Mouse (Mus musculus): ENCODE results near the gene Meis2.

The Meis2 gene

DNA sequence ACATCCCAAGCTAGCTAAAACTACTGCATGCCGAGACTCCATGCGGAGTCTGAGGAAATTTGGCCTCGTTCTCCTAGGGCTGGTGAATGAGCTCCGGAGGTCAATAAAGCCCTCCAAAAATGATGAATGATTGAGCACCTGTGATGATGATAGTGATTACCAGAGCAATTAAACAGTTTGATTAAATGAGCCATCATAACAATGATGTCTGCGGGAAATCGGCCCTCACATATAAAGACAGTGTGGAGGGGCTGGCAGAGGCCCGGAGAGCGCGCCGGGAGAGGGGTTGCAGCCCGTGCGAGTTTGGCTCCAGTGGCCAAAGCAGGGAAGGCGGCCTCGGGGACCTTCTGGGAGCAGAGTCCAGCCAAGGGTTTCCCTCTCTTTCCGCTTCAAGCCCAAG is 2.1 kb upstream of the Meis2 start:
- DNase-seq: no peak

GRCm38 (mm10) chr2:116067065-116067497 is 1.4 kb upstream of the Meis2 start:
- DNase-seq: peak; percentile 85

DNA sequence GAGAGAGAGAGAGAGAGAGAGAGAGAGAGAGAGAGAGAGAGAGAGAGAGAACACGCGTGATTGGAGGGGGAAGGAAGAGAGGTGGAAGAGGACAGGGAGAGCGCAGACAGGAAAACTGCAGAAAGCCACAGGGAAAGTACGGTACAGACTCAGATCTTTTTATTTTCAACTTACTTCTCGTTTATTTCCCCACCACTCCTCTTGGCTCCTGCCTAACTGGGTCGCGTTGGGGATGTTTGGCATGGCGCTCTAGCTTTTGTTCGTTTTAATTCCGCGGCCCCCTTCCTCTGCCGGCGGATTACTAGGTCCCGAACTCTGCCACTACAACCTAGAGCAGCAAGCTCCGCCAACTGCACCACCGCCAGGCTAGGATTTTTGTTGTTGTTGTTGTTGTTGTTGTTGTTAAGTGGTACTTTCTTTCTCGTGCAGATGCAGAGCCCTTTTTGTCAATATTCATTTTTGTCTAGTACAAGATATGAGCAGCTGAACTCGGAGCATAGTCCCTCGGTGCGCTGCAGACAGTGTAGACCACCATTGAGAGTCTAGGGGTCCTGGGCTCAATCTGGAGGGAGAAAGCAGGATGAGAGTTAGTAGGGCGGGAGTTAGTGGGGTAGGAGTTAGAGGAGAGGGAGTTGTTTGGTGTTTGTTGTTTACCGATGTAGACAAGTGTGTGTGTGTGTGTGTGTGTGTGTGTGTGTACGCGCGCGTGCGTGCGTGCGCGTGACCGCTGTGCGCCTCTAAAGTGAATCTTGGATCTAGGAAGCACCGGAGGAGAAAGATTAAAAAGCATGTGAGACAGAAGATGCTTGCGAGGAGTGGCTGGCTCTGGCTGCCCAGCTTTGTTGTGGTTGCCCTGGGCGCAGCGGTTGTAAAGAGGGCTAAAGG is 660 bp upstream of the Meis2 start:
- peak; percentile 42 for DNase-seq

DNA sequence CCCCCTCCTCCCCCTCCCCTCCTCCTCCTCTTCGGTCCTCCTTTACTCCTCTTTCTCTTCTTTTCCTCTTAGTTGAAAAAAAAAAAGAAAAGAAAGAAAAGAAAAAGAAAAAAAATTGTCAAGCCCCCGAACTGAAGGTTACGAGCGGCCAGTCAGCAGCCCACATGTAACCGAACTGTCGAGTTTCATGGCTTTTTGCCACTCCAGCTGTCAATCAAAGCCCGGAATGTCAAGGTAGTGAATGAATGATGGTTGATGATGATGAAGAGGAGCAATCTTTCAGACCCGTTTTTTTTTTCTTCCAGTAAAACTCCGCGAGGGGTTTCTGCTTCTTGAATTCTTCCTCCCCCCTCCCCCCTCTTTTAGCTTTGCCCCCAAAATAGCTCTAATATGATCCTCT is 582 bp downstream of the Meis2 start:
- peak; percentile 21 for DNase-seq

GRCm38 (mm10) chr2:116064521-116064920 is 1.1 kb downstream of the Meis2 start:
- DNase-seq: peak; percentile 21

DNA sequence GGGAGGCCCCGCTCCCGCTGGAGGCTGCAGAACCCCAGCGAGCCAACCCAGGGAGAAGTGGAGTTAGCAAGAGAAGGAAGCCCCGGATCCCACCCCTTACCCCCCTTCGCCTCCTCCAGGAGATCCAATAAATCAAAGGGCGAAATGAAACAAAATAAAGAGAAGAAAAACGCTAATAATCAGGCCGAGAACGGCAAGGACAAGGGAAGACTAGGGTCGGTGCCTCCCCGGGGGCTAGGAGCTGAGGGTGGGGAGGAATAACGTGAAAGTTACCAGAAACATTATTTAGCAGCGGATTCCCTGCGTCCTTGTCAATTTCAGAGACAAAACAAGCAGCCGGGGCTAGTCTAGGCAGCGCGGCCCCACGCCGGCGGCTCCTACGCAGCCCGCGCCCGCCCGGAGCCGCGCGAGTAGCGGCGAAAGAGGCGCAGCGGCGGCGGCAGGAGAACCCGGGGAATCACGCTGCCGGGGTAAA is 1.8 kb downstream of the Meis2 start:
- DNase-seq: peak; percentile 32

DNA sequence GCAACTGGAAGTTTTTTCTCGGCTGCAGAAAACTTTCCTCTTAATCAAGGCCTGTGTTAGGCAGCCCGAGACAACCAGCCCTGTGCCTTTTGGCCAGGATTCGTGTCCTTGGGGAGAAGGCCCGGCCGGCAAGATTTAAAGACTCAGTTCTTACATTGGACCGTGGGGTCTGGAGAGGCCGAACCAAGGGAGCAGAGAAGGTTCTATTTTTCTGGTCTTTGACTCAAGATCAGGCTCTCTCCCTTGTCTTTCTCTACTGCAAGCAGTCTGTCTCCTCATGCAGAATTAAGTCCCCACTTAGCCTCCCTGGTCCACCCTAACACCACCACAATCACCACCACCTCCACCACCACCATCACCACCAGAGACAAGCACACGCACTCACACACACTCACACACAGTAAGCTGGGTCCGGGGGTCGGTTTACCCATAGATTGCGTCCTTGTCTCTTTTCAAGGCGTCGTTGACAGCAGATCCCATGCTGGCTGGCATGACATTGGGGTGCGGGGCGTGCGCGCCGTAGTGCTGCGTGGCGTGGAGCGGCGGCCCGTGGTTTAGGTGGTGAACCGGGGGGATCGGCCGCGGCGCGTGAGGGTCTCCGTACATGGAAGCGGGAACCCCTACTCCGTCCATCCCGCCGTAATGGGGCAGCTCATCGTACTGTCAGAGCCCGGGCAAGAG is 2.7 kb downstream of the Meis2 start:
- DNase-seq: peak; percentile 23

GRCm38 (mm10) chr2:116062251-116062651 is 3.4 kb downstream of the Meis2 start:
- peak; percentile 48 for DNase-seq

- DNase-seq: peak; percentile 26
Observed at GRCm38 (mm10) chr2:116061401-116062021, 4.1 kb downstream of the Meis2 start.

GRCm38 (mm10) chr2:116060701-116061400 is 4.8 kb downstream of the Meis2 start:
- DNase-seq: no peak

DNA sequence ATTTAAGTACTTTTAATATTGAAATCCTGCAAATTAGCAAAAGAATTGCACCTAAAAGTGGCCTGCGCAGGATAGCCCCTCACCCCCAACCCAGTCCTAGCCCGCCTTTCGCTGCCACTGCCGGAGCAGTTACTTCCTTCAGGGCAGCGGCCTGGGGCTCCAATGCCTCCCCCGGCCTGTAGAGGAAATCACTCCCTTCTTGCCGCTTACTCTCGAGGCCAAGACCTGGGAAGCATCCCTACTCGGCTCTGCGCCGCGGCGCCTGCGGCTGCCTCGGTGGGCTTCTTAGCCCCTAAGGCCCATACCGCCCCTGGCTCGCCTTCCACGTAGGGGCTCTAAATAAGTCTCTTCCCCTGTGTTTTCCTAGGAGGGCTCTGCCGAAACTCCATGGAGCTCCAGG is 5.4 kb downstream of the Meis2 start:
- peak; percentile 37 for DNase-seq

DNA sequence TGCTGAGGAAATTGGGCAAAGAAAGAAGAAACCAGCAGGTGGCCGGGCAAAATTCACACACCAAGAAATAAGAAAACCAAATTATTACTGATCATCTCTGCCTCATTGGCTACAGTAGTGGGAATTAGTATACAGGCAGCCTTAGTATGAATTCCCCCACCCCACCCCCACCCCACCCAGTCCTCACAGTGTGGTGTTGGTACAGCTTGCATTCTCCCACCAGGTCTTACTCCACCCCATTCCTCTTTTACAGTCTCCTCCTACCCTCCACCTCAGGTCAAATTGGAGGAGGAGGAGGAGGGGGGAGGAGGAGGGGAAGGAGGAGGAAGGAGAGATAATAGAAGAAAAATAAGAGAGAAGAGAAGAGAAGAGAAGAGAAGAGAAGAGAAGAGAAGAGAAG is 6.0 kb downstream of the Meis2 start:
- DNase-seq: no peak

GRCm38 (mm10) chr2:116059066-116059465 is 6.6 kb downstream of the Meis2 start:
- DNase-seq: no peak

DNA sequence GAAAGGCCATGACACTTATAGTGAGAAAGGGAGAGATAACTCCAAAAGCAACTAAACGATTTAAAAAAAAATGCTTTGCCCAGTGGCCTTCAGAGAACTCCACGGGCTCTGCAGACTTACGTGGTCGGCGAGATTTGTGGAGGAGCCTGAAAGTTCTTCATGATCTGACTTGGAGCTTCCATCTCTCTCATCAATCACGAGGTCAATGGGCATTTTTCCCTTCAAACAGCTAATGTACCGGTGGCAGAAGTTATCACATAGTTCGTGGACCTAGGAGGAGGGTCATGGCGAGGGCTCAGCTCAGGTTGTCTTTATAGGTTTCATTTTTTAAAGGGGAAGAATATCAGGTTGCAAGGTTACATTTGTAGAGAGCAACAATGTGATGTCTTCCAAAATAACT is 7.1 kb downstream of the Meis2 start:
- DNase-seq: no peak

DNA sequence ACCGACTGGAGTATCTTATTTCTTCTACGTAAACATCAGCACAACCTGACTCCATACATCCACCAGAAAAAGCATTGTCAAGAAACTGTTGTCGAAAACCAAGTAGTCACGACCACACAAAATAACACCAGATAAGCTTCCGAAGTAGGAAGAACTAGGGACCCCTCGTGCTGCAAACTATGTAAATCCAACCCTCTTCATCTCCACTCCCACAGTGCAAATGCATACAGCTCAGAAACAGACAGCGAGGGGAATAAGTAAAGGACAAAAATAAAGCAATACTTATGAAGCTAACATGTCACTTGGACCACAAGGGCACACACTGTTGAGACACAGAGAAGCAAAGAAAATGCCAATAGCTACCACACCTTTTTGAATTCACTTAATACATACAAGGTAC is 8.8 kb downstream of the Meis2 start:
- no peak for DNase-seq

- DNase-seq: no peak
Observed at GRCm38 (mm10) chr2:116055686-116056620, 9.7 kb downstream of the Meis2 start.

- no peak for DNase-seq
Observed at GRCm38 (mm10) chr2:116053931-116054330, 11.7 kb downstream of the Meis2 start.

DNA sequence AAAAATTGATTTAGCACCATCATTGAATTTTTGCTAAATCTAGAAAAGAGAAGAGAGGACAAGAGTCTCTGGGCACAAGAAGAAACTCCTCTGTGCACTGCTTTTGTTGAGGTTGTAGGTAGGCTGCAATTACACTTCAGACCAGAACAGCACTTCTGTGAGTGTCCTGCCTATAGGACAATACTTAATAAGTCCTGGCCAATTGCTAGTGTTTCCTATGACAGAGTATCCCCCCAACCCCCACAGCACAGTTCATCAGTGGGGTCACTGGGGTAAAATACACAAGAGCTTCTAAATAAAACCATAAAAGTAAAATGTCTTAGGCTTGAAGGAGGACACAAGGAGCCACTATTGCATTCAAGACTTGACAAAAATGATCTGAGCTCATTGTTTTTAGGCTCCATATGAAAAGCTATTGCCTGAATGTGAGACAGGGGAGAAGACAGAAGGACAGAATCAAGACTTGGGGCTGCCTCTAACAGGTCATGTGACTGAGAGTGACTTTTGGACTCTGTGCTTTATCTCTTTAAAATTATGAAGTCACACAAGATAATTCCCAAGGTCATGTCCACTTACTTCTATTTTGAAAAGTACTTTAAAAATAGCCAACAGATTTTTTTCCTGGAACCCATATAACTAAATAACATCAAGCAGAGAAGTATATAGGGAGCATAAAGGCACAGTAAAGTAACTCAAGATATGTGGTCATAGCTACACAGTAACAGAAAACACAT is 12.8 kb downstream of the Meis2 start:
- DNase-seq: no peak

GRCm38 (mm10) chr2:116051906-116052614 is 13.6 kb downstream of the Meis2 start:
- no peak for DNase-seq

- no peak for DNase-seq
Observed at GRCm38 (mm10) chr2:116049710-116050109, 15.9 kb downstream of the Meis2 start.
